Mouse (Mus musculus) spleen, adult 2 months (tissue): ENCODE measurements around the gene Stox2.

Experiments
- CTCF ChIP-seq: fragments of 200-500 bp; IDR thresholded peaks from 2 replicates; pipeline ENCODE4 v1.5.1; 2011; ENCODE audit warnings: mild to moderate bottlenecking, inconsistent platforms; ENCODE audit not compliant: insufficient read depth, insufficient read length, insufficient replicate concordance; ENCODE audit errors: extremely low read depth
- POLR2A ChIP-seq: fragments of 200-500 bp; IDR thresholded peaks from 2 replicates; pipeline ENCODE4 v1.6.1; 2011; ENCODE audit warnings: low read depth, low read length, inconsistent platforms

DNA sequence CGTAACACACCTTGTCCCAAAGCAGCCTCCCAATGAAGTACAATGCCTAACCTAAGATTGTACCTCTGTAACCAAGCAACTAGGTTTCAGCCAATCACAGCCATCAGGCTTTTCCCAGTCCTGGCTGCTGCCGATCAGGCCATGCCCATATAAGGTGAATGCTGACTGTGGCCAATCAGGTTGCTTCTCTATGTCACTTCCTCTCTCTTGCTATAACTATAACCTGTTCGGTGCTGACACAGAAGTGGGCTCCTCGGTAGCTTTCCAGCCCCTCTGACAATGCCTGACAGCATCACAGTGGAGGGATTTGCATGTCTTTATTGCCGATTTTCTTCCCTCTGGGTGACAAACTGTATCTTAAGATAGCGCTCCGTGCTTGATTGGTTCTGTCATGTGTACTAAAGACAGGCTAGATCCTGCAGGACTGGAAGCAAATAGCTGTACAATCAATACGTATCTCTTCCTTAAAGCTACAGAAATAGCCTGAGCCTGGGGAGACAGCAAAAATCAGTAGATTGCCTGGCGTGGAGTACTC lies 111.9 kb downstream of the Stox2 start:
- TF ChIP-seq CTCF (no peak), POLR2A (no peak)
